Mouse (Mus musculus): ENCODE measurements around the gene Lhx5.

Lhx5 gene

GRCm38 (mm10) chr5:120432486-120433015 is 1.1 kb downstream of the Lhx5 start:
- DNase-seq (ENCODE audit: low read depth) = no peak

- DNase-seq (ENCODE audit: low read depth) = no peak
Observed at GRCm38 (mm10) chr5:120433135-120433760, 1.7 kb downstream of the Lhx5 start.

GRCm38 (mm10) chr5:120434231-120434735 is 2.8 kb downstream of the Lhx5 start:
- no peak for DNase-seq (ENCODE audit: low read depth)

- DNase-seq (ENCODE audit: low read depth) = no peak
Observed at GRCm38 (mm10) chr5:120435006-120435681, 3.6 kb downstream of the Lhx5 start.

- no peak for DNase-seq (ENCODE audit: low read depth)
Observed at GRCm38 (mm10) chr5:120435731-120436501, 4.4 kb downstream of the Lhx5 start.

GRCm38 (mm10) chr5:120436885-120437495 is 5.5 kb downstream of the Lhx5 start:
- no peak for DNase-seq (ENCODE audit: low read depth)

GRCm38 (mm10) chr5:120437539-120437938 is 6.0 kb downstream of the Lhx5 start:
- DNase-seq (ENCODE audit: low read depth) = no peak

- DNase-seq (ENCODE audit: low read depth) = no peak
Observed at GRCm38 (mm10) chr5:120437986-120438385, 6.5 kb downstream of the Lhx5 start.

GRCm38 (mm10) chr5:120438469-120438868 is 7.0 kb downstream of the Lhx5 start:
- DNase-seq (ENCODE audit: low read depth) = no peak

- DNase-seq (ENCODE audit: low read depth) = no peak
Observed at GRCm38 (mm10) chr5:120438991-120439710, 7.7 kb downstream of the Lhx5 start.

GRCm38 (mm10) chr5:120439887-120440670 is 8.6 kb downstream of the Lhx5 start:
- DNase-seq (ENCODE audit: low read depth) = no peak

- DNase-seq (ENCODE audit: low read depth) = peak; percentile 93
Observed at GRCm38 (mm10) chr5:120440733-120441132, 9.2 kb downstream of the Lhx5 start.

- DNase-seq (ENCODE audit: low read depth) = no peak
Observed at GRCm38 (mm10) chr5:120447305-120447704, 15.8 kb downstream of the Lhx5 start.

- no peak for DNase-seq (ENCODE audit: low read depth)
Observed at GRCm38 (mm10) chr5:120454756-120455337, 23.3 kb downstream of the Lhx5 start.

- DNase-seq (ENCODE audit: low read depth) = no peak
Observed at GRCm38 (mm10) chr5:120456253-120456652, 24.8 kb downstream of the Lhx5 start.

- DNase-seq (ENCODE audit: low read depth) = no peak
Observed at GRCm38 (mm10) chr5:120456841-120457554, 25.5 kb downstream of the Lhx5 start.

GRCm38 (mm10) chr5:120457628-120458027 is 26.1 kb downstream of the Lhx5 start:
- DNase-seq (ENCODE audit: low read depth) = peak; percentile 75

- no peak for DNase-seq (ENCODE audit: low read depth)
Observed at GRCm38 (mm10) chr5:120459133-120459532, 27.6 kb downstream of the Lhx5 start.

GRCm38 (mm10) chr5:120461902-120462301 is 30.4 kb downstream of the Lhx5 start:
- no peak for DNase-seq (ENCODE audit: low read depth)

- DNase-seq (ENCODE audit: low read depth) = peak; percentile 22
Observed at GRCm38 (mm10) chr5:120464321-120464720, 32.8 kb downstream of the Lhx5 start.
